Mouse (Mus musculus): ENCODE measurements around the gene Gm20388.

DNA sequence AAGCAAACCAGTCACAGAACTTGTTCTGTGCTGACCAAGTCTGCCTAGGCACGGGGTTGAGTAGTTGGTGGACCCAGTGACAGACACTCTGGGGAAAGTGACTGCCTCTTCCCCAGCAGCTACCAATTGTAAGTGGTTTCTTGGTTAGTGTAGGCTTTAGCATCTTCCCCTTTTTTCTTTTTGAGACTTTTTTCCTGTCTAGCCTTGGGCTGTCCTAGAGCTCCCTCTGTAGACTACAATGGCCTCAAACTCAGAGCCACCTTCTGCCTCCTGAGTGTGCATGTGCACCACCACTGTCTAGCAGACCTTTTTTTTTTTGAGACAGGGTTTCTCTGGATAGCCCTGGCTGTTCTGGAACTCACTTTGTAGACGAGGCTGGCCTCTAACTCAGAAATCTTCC lies 15.8 kb downstream of the Gm20388 start:
- TF ChIP-seq ZNF384 (IDR thresholded peaks at IDR 0.05; ENCODE audit: low read depth, low read length) (no peak), MAFK (IDR thresholded peaks at IDR 0.05; ENCODE audit: insufficient read depth, low read depth, low read length) (no peak), HCFC1 (IDR thresholded peaks at IDR 0.05; ENCODE audit: borderline replicate concordance, insufficient read depth, low read length) (no peak), ZC3H11A (IDR thresholded peaks at IDR 0.05; ENCODE audit: borderline replicate concordance, low read depth, low read length) (no peak)
